Mouse (Mus musculus) CH12.LX (cell line): ENCODE measurements around the gene 4932414N04Rik. TPM values are rescaled to one million over a fixed set of nuclear protein-coding genes. Genes with fewer than 3 reads are reported as not detected.

Experiments used
- DNase-seq: peaks from one replicate; pipeline ENCODE4 v3.0.0-alpha.2; 2013; ENCODE audit errors: extremely low read depth
- H3K27ac ChIP-seq: 2 replicates; pipeline ENCODE4 v1.5.1; 2012; ENCODE audit warnings: low read depth, mild to moderate bottlenecking, control low read depth, moderate library complexity; ENCODE audit not compliant: insufficient read depth
- H3K27me3 ChIP-seq: replicated peaks from 2 replicates; pipeline ENCODE3; 2012; ENCODE audit warnings: inconsistent platforms
- H3K36me3 ChIP-seq, 2 experiments: replicated peaks in 1 of 2; 2 replicates each; pipeline versions ENCODE3 to v1.6.1; 2012; ENCODE audit warnings: inconsistent platforms in 1 of 2, low read length in 1 of 2, mild to moderate bottlenecking in 1 of 2, mixed read lengths in 1 of 2, moderate library complexity in 1 of 2; ENCODE audit not compliant: control insufficient read depth in 1 of 2, insufficient read depth in 1 of 2
- H3K4me1 ChIP-seq, 2 experiments: 2 replicates each; pipeline ENCODE4 v1.6.1; 2012; ENCODE audit warnings: inconsistent platforms in 1 of 2, moderate library complexity in 1 of 2; ENCODE audit not compliant: insufficient read depth in 2 of 2, control insufficient read depth in 1 of 2
- H3K4me2 ChIP-seq: 2 replicates; pipeline ENCODE4 v1.6.1; 2012; ENCODE audit warnings: low read depth, mild to moderate bottlenecking, control low read depth; ENCODE audit not compliant: poor library complexity, insufficient read depth, severe bottlenecking
- H3K4me3 ChIP-seq, 3 experiments: fragments of 150-350 bp in 1 of 3; sonication (generic) in 1 of 3; replicated peaks in 1 of 3; 2 replicates each; pipeline versions ENCODE3 to v1.5.1; 2011 to 2012; ENCODE audit warnings: low read depth in 2 of 3, low read length in 2 of 3, mild to moderate bottlenecking in 2 of 3, moderate library complexity in 2 of 3, control low read depth in 1 of 3, improper control_type of control experiment in 1 of 3, inconsistent platforms in 1 of 3, mixed read lengths in 1 of 3; ENCODE audit not compliant: poor library complexity in 1 of 3
- H3K79me2 ChIP-seq: replicated peaks from 2 replicates; pipeline ENCODE4 v1.6.1; 2012; ENCODE audit warnings: mild to moderate bottlenecking, moderate library complexity; ENCODE audit not compliant: control insufficient read depth, poor library complexity, insufficient read depth, severe bottlenecking; ENCODE audit errors: extremely low read depth
- H3K9ac ChIP-seq: 2 replicates; pipeline ENCODE4 v1.6.1; 2012; ENCODE audit warnings: low read depth, mild to moderate bottlenecking, control low read depth, moderate library complexity; ENCODE audit not compliant: insufficient read depth
- H3K9me3 ChIP-seq: replicated peaks from 2 replicates; pipeline ENCODE3; 2012; ENCODE audit warnings: low read length, inconsistent platforms, mixed read lengths
- BHLHE40 ChIP-seq: IDR thresholded peaks from 2 replicates; pipeline ENCODE4 v1.6.1; 2011; ENCODE audit warnings: mild to moderate bottlenecking, low read depth, low read length, improper control_type of control experiment
- CTCF ChIP-seq, 2 experiments: IDR thresholded peaks in 1 of 2; conservative IDR thresholded peaks in 1 of 2; 2 replicates each; pipeline ENCODE4 v1.5.1; 2011 to 2012; ENCODE audit warnings: low read depth in 2 of 2, low read length in 2 of 2, improper control_type of control experiment in 1 of 2, inconsistent platforms in 1 of 2, mild to moderate bottlenecking in 1 of 2, moderate library complexity in 1 of 2
- ETS1 ChIP-seq: conservative IDR thresholded peaks from 2 replicates; pipeline ENCODE4 v1.6.1; 2012; ENCODE audit warnings: low read depth, mild to moderate bottlenecking, inconsistent platforms, low read length, improper control_type of control experiment, moderate library complexity
- HCFC1 ChIP-seq: IDR thresholded peaks from 2 replicates; pipeline ENCODE4 v1.6.1; 2012; ENCODE audit warnings: low read depth, mild to moderate bottlenecking, inconsistent platforms, low read length, improper control_type of control experiment
- IRF4 ChIP-seq: IDR thresholded peaks from 2 replicates; pipeline ENCODE4 v1.6.1; 2014; ENCODE audit warnings: low read depth, mild to moderate bottlenecking, inconsistent platforms, low read length, improper control_type of control experiment
- JUN ChIP-seq: IDR thresholded peaks from 2 replicates; pipeline ENCODE4 v1.6.1; 2011; ENCODE audit warnings: low read depth, mild to moderate bottlenecking, low read length, improper control_type of control experiment, moderate library complexity; ENCODE audit not compliant: insufficient read depth
- JUND ChIP-seq: conservative IDR thresholded peaks from 2 replicates; pipeline ENCODE4 v1.6.1; 2011; ENCODE audit warnings: low read depth, low read length, improper control_type of control experiment
- MAFK ChIP-seq: IDR thresholded peaks from 2 replicates; pipeline ENCODE4 v1.6.1; 2011; ENCODE audit warnings: low read length, improper control_type of control experiment; ENCODE audit not compliant: insufficient replicate concordance
- MEF2A ChIP-seq: IDR thresholded peaks from 2 replicates; pipeline ENCODE4 v1.6.1; 2014; ENCODE audit warnings: low read depth, mild to moderate bottlenecking, inconsistent platforms, low read length, improper control_type of control experiment, borderline replicate concordance
- MYC ChIP-seq: IDR thresholded peaks from 2 replicates; pipeline ENCODE4 v1.6.1; 2011; ENCODE audit warnings: low read depth, mild to moderate bottlenecking, improper control_type of control experiment, low read length
- NRF1 ChIP-seq: IDR thresholded peaks from 2 replicates; pipeline ENCODE4 v1.6.1; 2014; ENCODE audit warnings: low read depth, mild to moderate bottlenecking, inconsistent platforms, low read length, improper control_type of control experiment, moderate library complexity
- PAX5 ChIP-seq: IDR thresholded peaks from 2 replicates; pipeline ENCODE4 v1.6.1; 2012; ENCODE audit warnings: low read length, inconsistent platforms, mixed read lengths
- POLR2AphosphoS2 ChIP-seq: IDR thresholded peaks from 2 replicates; pipeline ENCODE4 v1.6.1; 2011; ENCODE audit warnings: low read depth, low read length, improper control_type of control experiment
- RAD21 ChIP-seq: IDR thresholded peaks from 2 replicates; pipeline ENCODE4 v1.6.1; 2011; ENCODE audit warnings: low read depth, mild to moderate bottlenecking, low read length, improper control_type of control experiment, moderate library complexity
- SIN3A ChIP-seq: IDR thresholded peaks from 2 replicates; pipeline ENCODE4 v1.6.1; 2012; ENCODE audit warnings: low read length, improper control_type of control experiment, inconsistent platforms
- TBP ChIP-seq: conservative IDR thresholded peaks from 2 replicates; pipeline ENCODE4 v1.6.1; 2011; ENCODE audit warnings: low read depth, low read length, improper control_type of control experiment
- USF1 ChIP-seq: IDR thresholded peaks from 2 replicates; pipeline ENCODE4 v1.6.1; 2014; ENCODE audit warnings: low read depth, mild to moderate bottlenecking, inconsistent platforms, low read length, improper control_type of control experiment
- USF2 ChIP-seq: conservative IDR thresholded peaks from 2 replicates; pipeline ENCODE4 v1.6.1; 2011; ENCODE audit warnings: low read depth, low read length, improper control_type of control experiment
- ZKSCAN1 ChIP-seq: IDR thresholded peaks from 2 replicates; pipeline ENCODE4 v1.6.1; 2012; ENCODE audit warnings: low read depth, inconsistent platforms, low read length, improper control_type of control experiment, borderline replicate concordance
- ZMIZ1 ChIP-seq: IDR thresholded peaks from 2 replicates; pipeline ENCODE4 v1.6.1; 2012; ENCODE audit warnings: low read depth, mild to moderate bottlenecking, inconsistent platforms, low read length, improper control_type of control experiment
- dilution Hi-C: fragments of 300-500 bp; cut with MboI; formaldehyde crosslinking; loops from 2 replicates; pipeline ENCODE4 v1.14.3; 2020; ENCODE audit warnings: low sequenced_read_pairs; ENCODE audit not compliant: extremely low pct_unique_long_range_greater_than_20kb, extremely low pct_ligation_motif_present
- in situ Hi-C: fragments of 300-500 bp; cut with MboI; formaldehyde crosslinking; loops from 3 replicates; pipeline ENCODE4 v1.14.3; 2019; ENCODE audit warnings: low sequenced_read_pairs, low pct_ligation_motif_present, low pct_unique_long_range_greater_than_20kb, mixed read lengths
- polyA plus RNA-seq: library from polyadenylated mRNA; unstranded; fragments of >175 nt; gene quantifications from 2 replicates; pipeline ENCODE4 v1.2.1, GENCODE M21; 2012; ENCODE audit warnings: low read depth; ENCODE audit not compliant: insufficient read length
- total RNA-seq, 2 experiments: library from RNA; depleted of rRNA; stranded (reverse); fragments of 300-350 nt in 1 of 2; fragments of >200 nt in 1 of 2; gene quantifications; 2 replicates each; pipeline ENCODE4 v1.2.3; 2012 to 2014

4932414N04Rik gene
- total and polyA plus RNA-seq, 3 experiments = not detected

DNA sequence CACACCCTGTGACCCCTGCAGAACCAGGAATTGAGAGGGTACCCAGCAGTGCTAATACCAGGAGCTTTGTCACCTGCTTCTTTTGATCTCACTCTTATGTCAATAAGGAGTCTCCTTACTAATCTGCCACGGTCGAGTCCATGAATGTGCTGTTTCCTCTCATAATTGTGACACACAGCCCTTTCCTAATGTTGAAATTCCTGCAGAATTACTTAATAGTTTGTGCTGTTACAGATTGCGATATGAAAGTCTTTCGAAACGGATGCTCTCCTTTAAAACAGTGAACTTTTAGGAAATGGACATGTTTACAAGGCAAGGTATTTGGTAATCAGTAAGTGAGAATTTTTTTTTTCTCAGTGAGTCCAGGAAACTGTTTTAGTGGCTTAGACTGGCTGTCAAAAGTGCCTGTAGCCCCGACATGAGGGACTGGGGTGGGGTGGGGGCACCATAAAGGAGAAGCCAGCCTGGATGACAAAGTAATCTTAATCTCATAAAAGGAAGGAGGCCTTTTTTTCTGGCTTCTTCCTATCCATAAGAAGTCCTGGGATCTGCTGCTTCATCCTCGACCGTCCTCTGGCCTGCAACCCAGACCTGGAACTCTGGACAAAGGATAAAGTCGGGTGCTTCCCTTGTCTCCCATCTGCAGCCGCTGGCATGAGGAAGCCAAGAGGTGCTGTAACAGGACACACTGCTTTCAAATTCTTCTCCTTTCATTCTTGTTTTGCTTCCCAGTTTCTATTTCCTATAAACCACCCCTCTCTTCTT is 139.9 kb downstream of the 4932414N04Rik start:
- in situ Hi-C loops = no loop called here
- no peak for DNase-seq
- no peaks in the 10 kb centered on the region for H3K27me3 ChIP-seq
- H3K27ac ChIP-seq = no peak overlapping the region
- H3K9ac ChIP-seq = no peak overlapping the region
- H3K4me1 ChIP-seq = no peaks in the 10 kb centered on the region
- dilution Hi-C loops = no loop called here
- TF ChIP-seq BHLHE40 = no peak
- no peak for TF ChIP-seq NRF1
- TF ChIP-seq SIN3A = no peak
- TF ChIP-seq JUND = no peak
- TF ChIP-seq ETS1 = no peak
- no peak for TF ChIP-seq TBP
- TF ChIP-seq MEF2A = no peak
- no peak for TF ChIP-seq JUN
- H3K4me2 ChIP-seq = no peak overlapping the region
- no peaks in the 10 kb centered on the region for H3K79me2 ChIP-seq
- H3K36me3 ChIP-seq = no peaks in the 10 kb centered on the region
- no peak overlapping the region for H3K4me3 ChIP-seq
- H3K9me3 ChIP-seq = peaks cover 71% of the 10 kb centered on the region

DNA sequence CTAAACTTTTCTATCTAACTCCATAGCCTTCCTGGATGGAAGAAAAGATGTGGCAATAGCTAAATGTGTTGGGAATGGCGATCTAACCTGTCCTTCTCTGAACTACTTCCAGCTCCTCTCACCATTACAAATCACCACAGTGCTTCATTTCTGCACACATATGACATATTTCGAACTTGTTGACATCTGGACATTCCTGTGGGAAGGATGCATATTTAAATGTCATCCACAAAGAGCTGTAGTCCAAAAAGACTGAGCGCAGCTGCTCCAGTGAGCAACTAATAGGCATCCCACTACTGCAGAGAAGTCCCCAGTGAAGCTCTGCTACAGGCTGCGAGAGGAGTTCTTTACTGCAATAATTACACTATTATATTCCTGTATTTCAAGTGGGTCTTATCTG is 140.8 kb downstream of the 4932414N04Rik start:
- dilution Hi-C loops (no loop called here), in situ Hi-C loops (no loop called here)
- no peaks in the 10 kb centered on the region for H3K27me3 ChIP-seq
- H3K4me3 ChIP-seq = no peak overlapping the region
- no peak overlapping the region for H3K4me2 ChIP-seq
- TF ChIP-seq RAD21 (no peak), CTCF (conservative IDR thresholded peaks at IDR 0.05 in 1 of 2, IDR thresholded peaks at IDR 0.05 in 1 of 2; ENCODE audit: low read depth in 2 of 2, low read length in 2 of 2) (no peak), ZKSCAN1 (no peak), JUN (no peak), ZMIZ1 (no peak), POLR2AphosphoS2 (no peak), USF1 (no peak), USF2 (no peak), PAX5 (no peak), BHLHE40 (no peak), IRF4 (no peak), MAFK (no peak), MEF2A (no peak), HCFC1 (no peak), MYC (no peak)
- TF ChIP-seq, all 38 proteins: peak for 0
- peaks cover 74% of the 10 kb centered on the region for H3K9me3 ChIP-seq
- H3K79me2 ChIP-seq = no peaks in the 10 kb centered on the region
- no peaks in the 10 kb centered on the region for H3K4me1 ChIP-seq
- no peaks in the 10 kb centered on the region for H3K36me3 ChIP-seq
- H3K9ac ChIP-seq = no peak overlapping the region
- DNase-seq = no peak
- H3K27ac ChIP-seq = no peak overlapping the region

Other genes with a start within 250 kb of the 4932414N04Rik start
- gene Stk39, start 184.2 kb upstream of the 4932414N04Rik start, total RNA-seq (2012; rRNA removed) = not detected in 2 replicates
- gene Stk39, start 184.2 kb upstream of the 4932414N04Rik start, total RNA-seq (2014; rRNA removed) = not detected in 2 replicates
- not detected in 2 replicates for gene Stk39, start 184.2 kb upstream of the 4932414N04Rik start, polyA plus RNA-seq
- gene 4933409G03Rik, start 74.1 kb upstream of the 4932414N04Rik start, total RNA-seq (2012; rRNA removed) = not detected in 2 replicates
- not detected in 2 replicates for gene 4933409G03Rik, start 74.1 kb upstream of the 4932414N04Rik start, total RNA-seq (2014; rRNA removed)
- not detected in 2 replicates for gene 4933409G03Rik, start 74.1 kb upstream of the 4932414N04Rik start, polyA plus RNA-seq
- gene Cers6, start 205.0 kb downstream of the 4932414N04Rik start, total RNA-seq (2012; rRNA removed) = not detected in 2 replicates
- not detected in 2 replicates for gene Cers6, start 205.0 kb downstream of the 4932414N04Rik start, total RNA-seq (2014; rRNA removed)
- not detected in 2 replicates for gene Cers6, start 205.0 kb downstream of the 4932414N04Rik start, polyA plus RNA-seq